Mouse (Mus musculus) layer of hippocampus, adult 9-11 months (tissue): ENCODE results near the gene Zfp574.

Experiments used
- DNase-seq: peaks from one replicate; pipeline ENCODE4 v3.0.0; 2022

The Zfp574 gene

DNA sequence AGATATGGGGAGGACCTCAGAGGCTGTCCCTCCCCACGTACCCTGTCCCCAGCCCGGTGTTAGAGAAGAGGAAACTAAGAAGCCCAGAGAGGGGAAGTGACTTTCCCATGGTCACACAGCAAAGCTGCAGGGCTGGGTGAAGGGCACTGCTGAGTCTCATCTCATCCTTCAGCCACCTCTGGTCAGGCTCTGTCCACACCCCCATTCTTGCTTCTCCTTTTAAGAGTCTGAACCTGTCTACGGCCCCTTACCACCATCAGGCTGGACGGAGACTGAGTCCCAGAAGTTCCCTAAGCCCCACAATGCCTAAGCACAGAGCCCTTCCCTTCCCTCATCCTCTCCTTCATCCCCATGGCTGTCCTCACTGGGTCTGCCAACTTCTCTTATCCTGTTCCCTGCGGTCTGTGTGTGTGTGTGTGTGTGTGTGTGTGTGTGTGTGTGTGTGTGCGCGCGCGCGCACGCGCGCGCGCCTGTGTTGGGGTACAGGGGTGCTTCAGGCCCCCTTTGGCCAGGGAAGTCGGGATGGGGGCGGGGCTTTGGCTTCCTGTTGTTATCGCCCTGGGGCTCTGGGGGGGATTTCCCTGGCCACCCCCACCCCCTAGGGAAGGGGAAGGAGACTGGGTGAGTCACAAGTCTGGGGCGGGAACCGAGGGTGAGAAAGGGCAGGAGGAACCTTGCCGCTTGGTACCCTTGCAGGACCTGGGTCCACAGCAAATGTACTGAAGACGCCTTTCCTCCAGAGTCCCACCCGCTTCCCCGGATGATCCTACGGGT, 47.9 kb downstream of the Zfp574 start:
- DNase-seq, result peak; percentile 84

DNA sequence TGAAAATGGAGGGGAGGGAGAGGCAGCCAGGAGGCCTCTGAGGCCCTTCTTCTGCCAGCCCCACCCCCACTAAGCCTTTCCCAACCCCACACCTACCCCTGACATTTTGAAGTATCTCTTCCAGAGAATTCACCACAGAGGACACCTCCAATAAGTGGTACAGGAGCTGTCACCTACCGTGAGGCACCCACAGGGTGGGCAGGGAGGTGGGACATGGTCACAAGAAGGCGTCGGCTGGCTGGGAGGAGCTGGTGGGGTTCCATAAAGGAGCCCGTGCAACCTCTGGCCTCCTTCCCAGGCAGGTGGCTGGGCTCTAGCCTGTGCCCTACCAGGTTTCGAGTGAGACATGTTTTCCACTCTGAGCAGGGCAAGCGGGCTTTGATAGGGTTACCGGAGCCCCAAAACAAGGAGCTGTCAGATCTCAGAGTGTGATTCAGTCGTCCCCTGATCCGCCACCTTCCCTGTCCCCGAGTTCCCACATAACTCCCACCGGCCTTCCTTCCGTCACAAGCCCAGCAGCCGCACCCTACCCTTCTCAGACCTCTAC, 48.9 kb downstream of the Zfp574 start:
- DNase-seq, result no peak

DNA sequence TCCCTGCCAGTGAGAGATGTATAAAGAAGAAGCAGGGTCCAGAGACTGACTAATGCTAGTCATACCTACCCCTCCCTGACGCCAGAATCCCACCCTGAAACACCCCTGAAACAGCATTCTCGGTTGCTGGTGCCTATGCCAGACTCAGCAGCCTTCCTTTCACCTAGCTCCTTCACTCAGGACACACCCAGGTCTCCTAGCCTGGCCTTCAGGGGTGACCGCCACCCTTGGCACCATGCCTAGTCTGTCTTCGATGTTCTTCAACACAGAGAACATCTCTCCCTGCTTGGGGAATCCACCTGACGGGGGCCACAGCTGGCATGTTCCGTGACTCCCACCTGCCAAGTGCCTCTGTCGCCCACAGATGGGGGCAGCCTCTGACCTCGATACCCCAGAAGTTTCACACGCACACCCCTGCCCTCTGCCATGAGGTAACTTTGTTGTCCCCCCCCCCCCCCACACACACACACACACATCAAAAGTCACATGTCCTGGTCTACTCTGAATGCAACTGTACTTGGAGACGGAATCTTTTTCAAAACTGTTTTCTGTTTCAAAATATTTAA, 53.4 kb downstream of the Zfp574 start:
- no peak for DNase-seq

DNA sequence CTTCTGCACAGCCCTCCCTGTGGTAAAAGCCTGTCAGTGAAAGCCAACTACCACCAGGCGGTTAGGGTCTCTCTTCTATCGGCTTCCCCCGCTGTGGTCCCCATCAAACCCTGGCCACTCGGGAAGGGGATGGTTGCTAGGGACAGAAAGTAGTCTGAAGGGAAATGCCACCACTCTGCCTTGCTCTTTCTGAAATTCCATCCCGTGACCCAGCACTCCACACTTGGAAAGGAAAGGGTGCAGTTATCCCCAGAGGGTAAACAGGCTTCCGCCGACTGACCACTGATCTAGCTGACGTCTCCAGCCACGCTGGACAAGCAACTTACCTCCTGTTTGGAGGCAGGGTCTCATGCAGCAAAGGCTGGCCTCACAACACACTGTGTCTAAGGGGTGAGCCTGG, 55.6 kb downstream of the Zfp574 start:
- no peak for DNase-seq

DNA sequence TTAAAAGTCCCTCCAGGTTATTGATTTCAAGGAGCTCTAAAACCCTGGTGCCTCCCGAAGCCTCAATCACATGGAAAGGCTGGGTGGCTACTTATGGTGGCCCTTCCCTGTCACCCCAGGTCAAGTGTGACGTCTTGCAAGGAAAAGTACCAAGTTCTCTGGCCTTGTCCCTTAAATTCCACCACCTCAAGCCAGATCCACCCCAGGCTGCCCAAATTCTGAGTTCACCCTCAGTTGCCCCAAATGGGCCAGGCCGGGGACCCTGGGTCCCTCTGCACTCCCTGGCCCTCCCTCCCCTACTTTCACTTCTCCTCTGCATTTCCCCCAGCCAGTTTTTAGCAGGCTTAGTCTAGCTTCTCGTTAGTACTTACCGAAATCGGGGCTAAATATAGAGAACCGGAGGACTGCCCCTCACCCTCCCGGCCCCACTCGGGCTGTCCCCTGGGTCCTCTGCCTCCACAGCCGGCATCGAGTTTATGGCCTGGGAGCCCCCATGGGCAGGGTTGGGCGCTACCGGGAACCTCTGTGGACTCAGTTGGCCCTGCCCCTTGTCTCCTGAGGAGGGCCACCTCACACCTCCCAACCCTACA, 57.1 kb downstream of the Zfp574 start:
- peak; percentile 48 for DNase-seq

DNA sequence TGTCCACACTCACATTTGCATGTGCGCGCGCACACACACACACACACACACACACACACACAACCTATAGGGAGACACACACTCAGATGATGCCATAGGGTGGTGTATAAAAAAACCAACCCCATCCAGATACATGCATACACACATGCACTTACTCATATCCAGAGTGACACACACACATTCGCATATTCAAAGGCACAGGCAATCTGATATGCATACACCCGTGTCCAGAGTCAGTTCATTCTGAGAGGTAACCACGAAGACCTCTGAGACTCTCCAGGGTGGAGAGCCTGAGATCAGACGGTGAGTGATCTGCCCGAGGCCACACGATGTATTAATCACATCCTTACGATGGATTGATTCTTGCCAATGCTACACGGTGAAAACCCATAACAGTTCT, 58.2 kb downstream of the Zfp574 start:
- DNase-seq, result no peak

DNA sequence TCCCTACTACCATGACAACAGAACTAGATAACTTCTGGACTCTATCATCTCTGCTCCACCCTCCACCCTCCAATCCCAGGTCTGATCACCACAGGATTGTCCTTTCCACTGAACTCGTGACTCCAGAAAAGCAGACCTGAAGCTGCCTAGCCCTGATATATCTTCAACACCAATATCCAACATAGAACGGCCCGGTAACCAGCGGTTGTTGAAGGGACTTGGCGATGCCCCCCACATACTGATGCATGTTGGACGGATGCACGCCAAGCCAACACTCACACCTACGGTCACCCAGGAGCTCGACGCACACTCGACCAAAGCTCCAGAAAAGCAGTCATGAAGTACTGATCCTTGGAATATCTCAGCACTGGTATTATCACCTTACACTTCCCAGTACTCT, 58.9 kb downstream of the Zfp574 start:
- no peak for DNase-seq

DNA sequence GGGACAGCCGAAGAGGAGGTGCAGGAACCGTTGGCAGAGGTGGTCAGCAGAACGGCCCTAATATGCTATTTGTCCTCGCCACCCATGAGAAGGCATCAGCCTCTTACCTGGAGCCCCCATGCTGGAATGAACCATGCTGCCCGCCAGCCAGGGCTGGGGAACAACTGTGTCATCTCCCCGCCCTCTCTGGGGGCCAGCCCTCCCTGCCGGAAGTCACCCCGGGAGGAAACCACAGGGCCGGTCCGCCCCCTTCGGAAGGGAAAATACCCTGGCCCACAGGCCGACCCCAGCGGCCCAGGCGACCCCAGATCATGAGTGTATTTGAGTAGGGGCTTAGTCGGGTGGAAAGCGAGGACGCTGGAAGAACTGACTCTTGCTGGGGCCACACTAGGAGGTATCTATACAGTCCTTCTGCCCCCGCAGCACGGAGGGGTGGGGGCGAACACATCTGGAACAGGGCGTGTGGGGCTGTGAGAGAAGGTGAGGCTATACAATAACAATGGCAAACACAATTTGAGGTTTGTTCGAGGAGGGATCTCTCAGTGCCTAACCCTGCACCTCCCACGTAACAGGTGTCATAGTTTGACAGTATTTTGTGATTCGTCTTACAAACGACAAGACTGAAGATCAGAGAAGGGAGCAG, 60.1 kb downstream of the Zfp574 start:
- DNase-seq, result peak; percentile 46
